Mouse (Mus musculus) midbrain, postnatal 0 days (tissue): ENCODE results near the gene Dnah1. TPM values are rescaled to one million over a fixed set of nuclear protein-coding genes. Genes with fewer than 3 reads are reported as not detected.

Experiments used
- ATAC-seq: fragments of 200-750 bp; cut with Nextera tagmentation; 2 replicates; pipeline ENCODE4 v1.8.0; 2017; ENCODE audit warnings: moderate number of reproducible peaks, mild to moderate bottlenecking, moderate TSS enrichment, moderate library complexity; ENCODE audit not compliant: low FRiP score
- DNase-seq: peaks from one replicate; pipeline ENCODE4 v3.0.0-alpha.2; 2015; ENCODE audit warnings: low spot score
- H3K27ac ChIP-seq: fragments of 300-500 bp; sonication (generic); 2 replicates; pipeline ENCODE4 v1.5.1; 2014; ENCODE audit warnings: low read depth, mild to moderate bottlenecking, low read length, mixed read lengths
- H3K27me3 ChIP-seq: fragments of 300-500 bp; sonication (generic); 2 replicates; pipeline ENCODE4 v1.6.1; 2014; ENCODE audit warnings: low read length, control low read depth, mixed read lengths; ENCODE audit not compliant: insufficient read depth
- H3K36me3 ChIP-seq: fragments of 300-500 bp; sonication (generic); 2 replicates; pipeline ENCODE4 v1.6.1; 2014; ENCODE audit warnings: low read length, control low read depth, mixed read lengths; ENCODE audit not compliant: insufficient read depth
- H3K4me1 ChIP-seq: fragments of 300-500 bp; sonication (generic); 2 replicates; pipeline ENCODE4 v1.6.1; 2014; ENCODE audit warnings: mild to moderate bottlenecking, control low read depth, antibody characterized with exemption, low read length, mixed read lengths; ENCODE audit not compliant: insufficient read depth
- H3K4me2 ChIP-seq: fragments of 300-500 bp; sonication (generic); 2 replicates; pipeline ENCODE4 v1.6.1; 2014; ENCODE audit warnings: low read depth, mild to moderate bottlenecking, low read length, mixed read lengths; ENCODE audit not compliant: poor library complexity, severe bottlenecking
- H3K4me3 ChIP-seq: fragments of 300-500 bp; sonication (generic); 2 replicates; pipeline ENCODE4 v1.5.1; 2014; ENCODE audit warnings: low read depth, mild to moderate bottlenecking, low read length, moderate library complexity
- H3K9ac ChIP-seq: fragments of 300-500 bp; sonication (generic); replicated peaks from 2 replicates; pipeline ENCODE4 v1.6.1; 2014; ENCODE audit warnings: mild to moderate bottlenecking, low read length, moderate library complexity, mixed read lengths; ENCODE audit not compliant: poor library complexity, severe bottlenecking
- H3K9me3 ChIP-seq: fragments of 300-500 bp; sonication (generic); 2 replicates; pipeline ENCODE4 v1.6.1; 2016; ENCODE audit warnings: low read length, control low read depth
- CTCF ChIP-seq: IDR thresholded peaks from 2 replicates; pipeline ENCODE4 v1.5.1; 2016; ENCODE audit warnings: antibody characterized with exemption, mild to moderate bottlenecking
- WGBS: fragments of 180-500 bp; shearing (Covaris S2); extraction: QIAGEN DNeasy Blood & Tissue Kit; methylation state at CpG from one replicate; pipeline ENCODE4 v1.1.7; 2014; 5-methylcytosine and 5-hydroxymethylcytosine counted together
- polyA plus RNA-seq: library from polyadenylated mRNA; unstranded; fragments of >200 nt; fragmentation: Nextera tagmentation; extraction: Ambion mirVana; gene quantifications from 2 replicates; pipeline ENCODE4 v1.2.1, GENCODE M21; 2015
- total RNA-seq: library from RNA; depleted of rRNA; stranded (reverse); fragments of >200 nt; gene quantifications from 2 replicates; pipeline ENCODE4 v1.2.3, GENCODE M21; 2014

Dnah1 gene
- total and polyA plus RNA-seq, 2 experiments from 2014 or later, result 3.4 to 7.8 TPM

- peak overlapping the region; percentile 80; the same call in 1 of the 2 replicates for H3K27ac ChIP-seq
- WGBS, result 88% methylated on average over 11 of the region's 11 CpGs
- no peaks in the 10 kb centered on the region for H3K9me3 ChIP-seq
- no peak for DNase-seq
- TF ChIP-seq CTCF, result no peak
- no peaks in the 10 kb centered on the region for H3K36me3 ChIP-seq
- H3K4me3 ChIP-seq, result no peak overlapping the region
- no peak overlapping the region for H3K9ac ChIP-seq
- no peak overlapping the region for H3K4me2 ChIP-seq
- no peak for ATAC-seq
- H3K4me1 ChIP-seq, result peaks cover 21% of the 10 kb centered on the region; the same call in 1 of the 2 replicates
- H3K27me3 ChIP-seq, result no peaks in the 10 kb centered on the region
These were observed 56.0 kb downstream of the Dnah1 start for GRCm38 (mm10) chr14:31267649-31268048.

GRCm38 (mm10) chr14:31260932-31261331 lies 62.8 kb downstream of the Dnah1 start:
- H3K4me1 ChIP-seq, result no peaks in the 10 kb centered on the region
- no peak overlapping the region for H3K4me2 ChIP-seq
- no peaks in the 10 kb centered on the region for H3K9me3 ChIP-seq
- H3K27ac ChIP-seq, result no peak overlapping the region
- 94% methylated on average over 9 of the region's 9 CpGs for WGBS
- DNase-seq (no peak), ATAC-seq (no peak)
- peaks cover 50% of the 10 kb centered on the region for H3K36me3 ChIP-seq
- H3K4me3 ChIP-seq, result no peak overlapping the region
- TF ChIP-seq CTCF, result no peak
- H3K9ac ChIP-seq, result no peak overlapping the region
- H3K27me3 ChIP-seq, result no peaks in the 10 kb centered on the region

- WGBS, result over 99% methylated on average over 4 of the region's 4 CpGs
- no peaks in the 10 kb centered on the region for H3K27me3 ChIP-seq
- H3K9me3 ChIP-seq, result no peaks in the 10 kb centered on the region
- H3K36me3 ChIP-seq, result peaks cover 56% of the 10 kb centered on the region
- ATAC-seq (no peak), DNase-seq (no peak)
- H3K4me1 ChIP-seq, result no peaks in the 10 kb centered on the region
- H3K4me2 ChIP-seq, result no peak overlapping the region
- TF ChIP-seq CTCF, result no peak
- no peak overlapping the region for H3K9ac ChIP-seq
- H3K27ac ChIP-seq, result no peak overlapping the region
- no peak overlapping the region for H3K4me3 ChIP-seq
These were observed 63.3 kb downstream of the Dnah1 start for GRCm38 (mm10) chr14:31260374-31260773.

GRCm38 (mm10) chr14:31258476-31259050 lies 65.1 kb downstream of the Dnah1 start:
- Histone ChIP-seq H3K4me1 (no peaks in the 10 kb centered on the region), H3K4me3 (no peak overlapping the region), H3K9ac (no peak overlapping the region), H3K36me3 (peaks cover 73% of the 10 kb centered on the region), H3K9me3 (no peaks in the 10 kb centered on the region), H3K4me2 (no peak overlapping the region), H3K27ac (no peak overlapping the region), H3K27me3 (no peaks in the 10 kb centered on the region)
- DNase-seq, result no peak
- ATAC-seq, result no peak
- no peak for TF ChIP-seq CTCF
- WGBS, result 95% methylated on average over 14 of the region's 14 CpGs

GRCm38 (mm10) chr14:31252091-31252490 lies 71.6 kb downstream of the Dnah1 start:
- H3K27ac ChIP-seq, result no peak overlapping the region
- no peaks in the 10 kb centered on the region for H3K9me3 ChIP-seq
- H3K4me3 ChIP-seq, result peak overlapping the region; percentile 86
- TF ChIP-seq CTCF, result no peak
- peak overlapping the region; percentile 92 for H3K9ac ChIP-seq
- peaks cover 41% of the 10 kb centered on the region for H3K36me3 ChIP-seq
- no peaks in the 10 kb centered on the region for H3K27me3 ChIP-seq
- no peak for DNase-seq
- H3K4me1 ChIP-seq, result peaks cover 10% of the 10 kb centered on the region
- 93% methylated on average over 5 of the region's 5 CpGs for WGBS
- no peak for ATAC-seq
- peak overlapping the region; percentile 85 for H3K4me2 ChIP-seq

- DNase-seq (no peak), ATAC-seq (no peak; the same call in 1 of the 2 replicates)
- peaks cover 36% of the 10 kb centered on the region for H3K36me3 ChIP-seq
- no peak for TF ChIP-seq CTCF
- H3K27me3 ChIP-seq, result no peaks in the 10 kb centered on the region
- 2% methylated on average over 18 of the region's 18 CpGs for WGBS
- H3K4me3 ChIP-seq, result peak overlapping the region; percentile 86
- H3K9ac ChIP-seq, result peak overlapping the region; percentile 92
- H3K4me1 ChIP-seq, result peaks cover 10% of the 10 kb centered on the region
- H3K9me3 ChIP-seq, result no peaks in the 10 kb centered on the region
- H3K27ac ChIP-seq, result peak overlapping the region; percentile 80
- H3K4me2 ChIP-seq, result peak overlapping the region; percentile 85
These were observed 72.1 kb downstream of the Dnah1 start for GRCm38 (mm10) chr14:31251626-31252025.
